Mouse (Mus musculus) small intestine, adult 2 months (tissue): ENCODE measurements around the gene Tmem205.

ENCODE experiments used
- CTCF ChIP-seq: fragments of 200-500 bp; IDR thresholded peaks from 2 replicates; pipeline ENCODE4 v1.5.1; 2012; ENCODE audit warnings: low read depth, mild to moderate bottlenecking, control low read depth, inconsistent platforms, low read length, moderate library complexity, mixed read lengths; ENCODE audit not compliant: insufficient replicate concordance, insufficient read length; ENCODE audit errors: extremely low read depth
- POLR2A ChIP-seq: fragments of 200-500 bp; IDR thresholded peaks from 2 replicates; pipeline ENCODE4 v1.6.1; 2012; ENCODE audit warnings: low read depth, mild to moderate bottlenecking, control low read depth, inconsistent platforms, low read length, moderate library complexity

GRCm38 (mm10) chr9:21976626-21977175 is 49.3 kb upstream of the Tmem205 start:
- no peak for TF ChIP-seq POLR2A
- no peak for TF ChIP-seq CTCF
